Mouse (Mus musculus): ENCODE data around the gene Pfn1. TPM values are rescaled to one million over a fixed set of nuclear protein-coding genes. Genes with fewer than 3 reads are reported as not detected.

Gene Pfn1
- total and polyA plus RNA-seq, 2 experiments from 2014 or later: 460 to 634 TPM

DNA sequence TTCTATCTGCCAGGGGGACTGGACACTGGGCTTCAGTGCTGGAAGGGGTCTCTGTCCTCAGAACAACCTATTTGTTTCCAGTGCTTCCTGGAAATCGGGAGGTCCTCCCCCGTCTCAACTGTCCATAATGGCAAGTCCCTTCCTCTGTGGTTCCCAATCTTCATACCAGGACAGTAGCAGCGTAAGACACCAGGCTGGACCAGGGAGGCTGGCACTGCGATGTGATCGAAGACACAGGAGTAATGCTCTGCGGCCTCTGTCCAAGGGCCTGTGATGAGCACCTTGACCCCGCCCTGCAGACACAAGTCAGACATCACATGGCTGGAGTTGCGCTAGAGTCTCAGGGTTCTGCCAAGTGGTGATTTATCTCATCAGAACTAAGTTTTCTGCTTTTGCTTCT, 24.9 kb upstream of the Pfn1 start:
- no peaks in the 10 kb centered on the region for H3K27me3 ChIP-seq (ENCODE audit: insufficient read depth, low read length)
- H3K9ac ChIP-seq (replicated peaks; ENCODE audit: low read length): no peak overlapping the region
- peaks cover 4% of the 10 kb centered on the region; the same call in 1 of the 2 replicates for H3K4me1 ChIP-seq (ENCODE audit: insufficient read depth, low read length)
- 97% methylated on average over 8 of the region's 8 CpGs for WGBS
- ATAC-seq (no peak), DNase-seq (ENCODE audit: low spot score) (no peak)
- H3K36me3 ChIP-seq (ENCODE audit: insufficient read depth, low read length): peaks cover 36% of the 10 kb centered on the region
- no peak for TF ChIP-seq CTCF (IDR thresholded peaks at IDR 0.05; ENCODE audit: low read depth)
- H3K4me2 ChIP-seq (ENCODE audit: low read depth, low read length): no peak overlapping the region
- H3K9me3 ChIP-seq (ENCODE audit: low read length): no peaks in the 10 kb centered on the region
- no peak overlapping the region for H3K27ac ChIP-seq
- H3K4me3 ChIP-seq (ENCODE audit: low read length): no peak overlapping the region

DNA sequence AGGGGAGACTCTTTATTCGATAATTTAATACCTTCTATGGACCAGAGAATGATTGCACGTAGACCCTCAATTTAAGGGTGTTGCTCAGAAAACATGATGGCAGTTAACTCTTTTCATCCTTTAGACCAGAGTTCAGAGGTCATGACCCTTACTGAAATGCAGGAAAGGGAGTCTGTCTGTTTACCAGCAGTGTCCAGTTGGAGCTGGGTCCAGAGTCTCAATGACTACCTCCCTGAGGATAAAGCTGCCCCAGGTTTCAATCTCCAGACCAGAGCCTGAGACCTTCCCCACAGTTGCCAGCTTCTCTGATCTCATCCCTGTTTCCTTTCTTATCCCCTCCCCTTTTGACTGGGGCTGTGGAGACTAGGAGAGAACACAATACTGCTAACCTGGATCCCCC, 24.1 kb upstream of the Pfn1 start:
- H3K27ac ChIP-seq: no peak overlapping the region
- peaks cover 28% of the 10 kb centered on the region for H3K36me3 ChIP-seq (ENCODE audit: insufficient read depth, low read length)
- TF ChIP-seq CTCF (IDR thresholded peaks at IDR 0.05; ENCODE audit: low read depth): no peak
- H3K9me3 ChIP-seq (ENCODE audit: low read length): no peaks in the 10 kb centered on the region
- WGBS: 64% methylated on average over 2 of the region's 2 CpGs
- H3K27me3 ChIP-seq (ENCODE audit: insufficient read depth, low read length): no peaks in the 10 kb centered on the region
- ATAC-seq (no peak), DNase-seq (ENCODE audit: low spot score) (no peak)
- peaks cover 4% of the 10 kb centered on the region; the same call in 1 of the 2 replicates for H3K4me1 ChIP-seq (ENCODE audit: insufficient read depth, low read length)
- H3K9ac ChIP-seq (replicated peaks; ENCODE audit: low read length): no peak overlapping the region
- H3K4me2 ChIP-seq (ENCODE audit: low read depth, low read length): no peak overlapping the region
- no peak overlapping the region for H3K4me3 ChIP-seq (ENCODE audit: low read length)

GRCm38 (mm10) chr11:70678092-70678491, 23.6 kb upstream of the Pfn1 start:
- Histone ChIP-seq H3K4me1 (ENCODE audit: insufficient read depth, low read length) (peaks cover 4% of the 10 kb centered on the region; the same call in 1 of the 2 replicates), H3K27me3 (ENCODE audit: insufficient read depth, low read length) (no peaks in the 10 kb centered on the region), H3K9ac (replicated peaks; ENCODE audit: low read length) (no peak overlapping the region), H3K27ac (no peak overlapping the region), H3K36me3 (ENCODE audit: insufficient read depth, low read length) (peaks cover 27% of the 10 kb centered on the region), H3K4me3 (ENCODE audit: low read length) (no peak overlapping the region), H3K9me3 (ENCODE audit: low read length) (no peaks in the 10 kb centered on the region), H3K4me2 (ENCODE audit: low read depth, low read length) (no peak overlapping the region)
- ATAC-seq (no peak), DNase-seq (ENCODE audit: low spot score) (no peak)
- 79% methylated on average over 9 of the region's 9 CpGs for WGBS
- no peak for TF ChIP-seq CTCF (IDR thresholded peaks at IDR 0.05; ENCODE audit: low read depth)

DNA sequence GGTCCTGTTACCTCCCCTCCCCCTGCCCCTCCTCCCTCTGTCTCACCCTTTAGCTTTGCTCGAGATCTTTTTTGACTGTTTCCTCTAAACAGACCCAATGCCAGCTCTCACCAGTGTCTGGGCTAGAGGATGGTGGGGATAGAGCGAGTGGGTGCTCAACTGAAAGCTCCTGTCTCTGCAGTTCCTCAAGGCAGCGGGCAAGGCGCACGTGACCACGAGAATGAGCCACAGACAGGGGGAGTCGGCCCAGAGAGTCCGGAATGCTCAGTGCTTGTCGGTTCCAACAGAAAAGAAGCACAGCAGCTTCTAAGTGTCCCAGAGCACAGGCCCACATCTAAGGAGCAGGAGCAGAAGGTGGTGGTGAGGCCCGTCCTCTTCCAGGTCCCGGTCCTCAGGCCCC, 20.1 kb upstream of the Pfn1 start:
- 54% methylated on average over 11 of the region's 11 CpGs for WGBS
- ATAC-seq: no peak

DNA sequence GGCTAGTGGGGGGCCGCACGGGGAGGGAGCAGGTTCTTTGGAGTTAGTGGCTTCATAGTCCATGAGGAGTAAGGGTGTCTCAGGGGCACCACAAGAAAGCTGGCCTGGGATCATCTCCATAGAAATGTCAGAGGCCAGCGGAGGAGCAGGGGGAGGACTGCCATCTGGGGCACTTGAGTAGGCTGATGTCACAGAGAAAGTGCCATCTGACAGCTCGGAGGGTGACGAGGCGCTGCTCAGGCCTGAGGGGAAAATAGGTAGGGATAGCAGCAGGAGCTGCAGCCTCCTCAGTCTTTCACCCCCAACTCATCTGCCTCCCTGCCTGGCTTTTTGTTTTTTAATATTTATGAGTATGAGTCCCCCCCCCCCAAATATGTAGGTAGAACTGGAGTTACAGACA, 19.6 kb upstream of the Pfn1 start:
- no peak overlapping the region for H3K9ac ChIP-seq (replicated peaks; ENCODE audit: low read length)
- no peak overlapping the region for H3K27ac ChIP-seq
- 57% methylated on average over 6 of the region's 6 CpGs for WGBS
- H3K27me3 ChIP-seq (ENCODE audit: insufficient read depth, low read length): no peaks in the 10 kb centered on the region
- peaks cover 16% of the 10 kb centered on the region for H3K36me3 ChIP-seq (ENCODE audit: insufficient read depth, low read length)
- ATAC-seq: no peak
- no peak for TF ChIP-seq CTCF (IDR thresholded peaks at IDR 0.05; ENCODE audit: low read depth)
- no peak for DNase-seq (ENCODE audit: low spot score)
- H3K4me3 ChIP-seq (ENCODE audit: low read length): no peak overlapping the region
- no peaks in the 10 kb centered on the region for H3K9me3 ChIP-seq (ENCODE audit: low read length)
- no peaks in the 10 kb centered on the region for H3K4me1 ChIP-seq (ENCODE audit: insufficient read depth, low read length)
- H3K4me2 ChIP-seq (ENCODE audit: low read depth, low read length): no peak overlapping the region

More for the DNA sequence above, 20.1 kb upstream of the Pfn1 start:
- Histone ChIP-seq H3K4me3 (ENCODE audit: low read length) (no peak overlapping the region), H3K27ac (no peak overlapping the region), H3K4me1 (ENCODE audit: insufficient read depth, low read length) (no peaks in the 10 kb centered on the region), H3K9me3 (ENCODE audit: low read length) (no peaks in the 10 kb centered on the region), H3K4me2 (ENCODE audit: low read depth, low read length) (no peak overlapping the region), H3K9ac (replicated peaks; ENCODE audit: low read length) (no peak overlapping the region), H3K27me3 (ENCODE audit: insufficient read depth, low read length) (no peaks in the 10 kb centered on the region), H3K36me3 (ENCODE audit: insufficient read depth, low read length) (peaks cover 16% of the 10 kb centered on the region)
- no peak for TF ChIP-seq CTCF (IDR thresholded peaks at IDR 0.05; ENCODE audit: low read depth)
- DNase-seq (ENCODE audit: low spot score): no peak

- no peak for DNase-seq (ENCODE audit: low spot score)
- Histone ChIP-seq H3K9ac (replicated peaks; ENCODE audit: low read length) (no peak overlapping the region; the same call in 1 of the 2 replicates), H3K9me3 (ENCODE audit: low read length) (no peaks in the 10 kb centered on the region), H3K4me2 (ENCODE audit: low read depth, low read length) (no peak overlapping the region), H3K4me3 (ENCODE audit: low read length) (no peak overlapping the region), H3K27me3 (ENCODE audit: insufficient read depth, low read length) (no peaks in the 10 kb centered on the region), H3K4me1 (ENCODE audit: insufficient read depth, low read length) (peaks cover 4% of the 10 kb centered on the region; the same call in 1 of the 2 replicates), H3K27ac (no peak overlapping the region), H3K36me3 (ENCODE audit: insufficient read depth, low read length) (peaks cover 8% of the 10 kb centered on the region; the same call in 1 of the 2 replicates)
- TF ChIP-seq CTCF (IDR thresholded peaks at IDR 0.05; ENCODE audit: low read depth): no peak
- ATAC-seq: no peak
- WGBS: 83% methylated on average over 16 of the region's 16 CpGs
Observed at GRCm38 (mm10) chr11:70671333-70672047, 17.0 kb upstream of the Pfn1 start.

- H3K27me3 ChIP-seq (ENCODE audit: insufficient read depth, low read length): no peaks in the 10 kb centered on the region
- peak overlapping the region; percentile 98 for H3K27ac ChIP-seq
- DNase-seq (ENCODE audit: low spot score) (no peak), ATAC-seq (no peak)
- H3K4me3 ChIP-seq (ENCODE audit: low read length): peak overlapping the region; percentile 58
- TF ChIP-seq CTCF (IDR thresholded peaks at IDR 0.05; ENCODE audit: low read depth): no peak
- WGBS: 37% methylated on average over 14 of the region's 14 CpGs
- peaks cover 2% of the 10 kb centered on the region; the same call in 1 of the 2 replicates for H3K36me3 ChIP-seq (ENCODE audit: insufficient read depth, low read length)
- peak overlapping the region; percentile 73 for H3K9ac ChIP-seq (replicated peaks; ENCODE audit: low read length)
- peak overlapping the region; percentile 92 for H3K4me2 ChIP-seq (ENCODE audit: low read depth, low read length)
- peaks cover 4% of the 10 kb centered on the region; the same call in 1 of the 2 replicates for H3K4me1 ChIP-seq (ENCODE audit: insufficient read depth, low read length)
- H3K9me3 ChIP-seq (ENCODE audit: low read length): no peaks in the 10 kb centered on the region
Observed at GRCm38 (mm10) chr11:70670483-70670882, 16.0 kb upstream of the Pfn1 start.

Data from hindbrain, postnatal 0 days (tissue).